Mouse (Mus musculus): ENCODE results near the gene Tsr3.
A peak's percentile ranks its signal among the peaks of the same experiment; 100 is the strongest.

DNA sequence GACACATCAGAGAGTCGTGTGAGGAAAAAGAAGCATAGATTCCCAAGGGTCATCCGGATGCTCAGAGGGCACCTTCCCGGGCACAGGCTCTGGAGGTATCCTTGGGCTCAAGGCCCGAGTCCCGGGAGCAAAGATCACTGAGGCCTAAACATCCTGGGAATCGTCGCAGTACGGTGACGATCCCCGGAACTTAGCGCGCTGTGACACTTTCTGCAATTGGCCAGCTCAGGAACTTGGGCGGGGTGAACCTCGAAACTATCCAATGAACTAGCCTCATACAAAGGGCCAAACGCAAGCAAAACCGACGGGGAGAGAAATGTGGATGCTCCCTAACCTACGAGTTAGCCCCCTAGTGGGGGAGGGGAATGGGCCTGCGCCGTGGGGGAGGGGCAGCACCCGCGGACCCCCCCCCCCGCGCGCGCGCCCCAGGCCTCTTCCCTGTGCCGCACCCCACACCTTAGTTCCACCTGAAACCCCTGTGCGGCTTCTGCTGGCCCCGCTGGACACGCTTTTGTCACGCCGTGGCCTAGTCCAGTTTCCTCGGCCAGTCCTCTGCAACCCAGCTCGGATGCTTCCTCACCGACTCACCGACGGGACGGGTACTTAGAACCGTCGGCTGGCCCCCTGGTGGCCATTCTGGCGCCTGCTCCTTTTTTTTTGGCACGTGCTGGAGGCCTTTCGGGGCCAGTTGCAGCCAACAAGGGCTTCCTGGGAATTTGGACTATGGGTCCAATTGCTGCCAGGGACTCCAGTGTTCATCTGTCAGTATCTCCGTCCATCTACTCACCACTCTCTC lies 33.9 kb downstream of the Tsr3 start:
- TF ChIP-seq CTCF (IDR thresholded peaks at IDR 0.05; ENCODE audit: low read depth, low read length): peak; percentile 80
- 0 out of 2 replicates have a peak, but pooled peaks have one; percentile 35 for TF ChIP-seq POLR2A (IDR thresholded peaks at IDR 0.05; ENCODE audit: extremely low read depth, insufficient read depth, low read length)

Measured in liver, adult 2 months (tissue).